ENCODE assay signal across 8 mouse cellular contexts in the genomic region with DNA sequence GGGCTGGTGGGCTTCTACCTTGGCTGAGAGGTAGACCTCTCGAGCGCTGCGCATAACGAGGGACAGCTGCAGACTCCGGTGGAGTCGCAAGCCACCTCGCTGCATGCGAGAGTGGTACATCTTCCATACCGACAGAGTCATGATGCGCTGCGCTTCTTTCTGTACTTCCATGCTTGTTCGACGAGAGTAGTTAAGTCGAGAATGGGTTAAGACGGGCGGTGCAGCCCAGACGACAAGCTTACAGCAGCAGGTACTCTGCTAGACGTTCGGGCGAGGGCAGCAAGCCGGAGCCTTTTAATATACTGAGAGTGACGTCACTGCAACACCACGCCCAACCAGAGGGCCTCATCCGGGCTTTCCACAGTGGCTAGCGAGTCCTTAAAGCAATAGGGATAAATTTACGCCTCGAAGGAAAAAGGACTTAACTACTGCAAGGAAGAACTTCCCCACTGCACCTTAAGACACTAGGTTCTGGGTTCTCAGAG. TPM values are rescaled to one million over a fixed set of nuclear protein-coding genes. Genes with fewer than 3 reads are reported as not detected.
DNase-seq lines count a peak whose midpoint lies in the region; ATAC-seq and TF ChIP-seq lines count a peak whose summit lies in the region.

A gene (minus strand): TSS at position 272 of the 485 bp plus-strand sequence.

- peak; percentile 93 for DNase-seq in c-Kit-positive CD71-positive TER-119-positive erythroid progenitor cells, embryonic 14.5 days (ENCODE audit: low spot score)
- peak; percentile 95 for DNase-seq in heart, postnatal 0 days (ENCODE audit: low spot score)
- DNase-seq in kidney, postnatal 4 days: peak; percentile 93 to 95
- peak; percentile 94 for DNase-seq in neural tube, embryonic 11.5 days (ENCODE audit: low spot score)

- WGBS in forebrain, embryonic 12.5 days: 0% methylated on average over 27 of the region's 27 CpGs
- under 1% methylated on average over 27 of the region's 27 CpGs for WGBS in heart, postnatal 0 days
- under 1% methylated on average over 27 of the region's 27 CpGs for WGBS in liver, embryonic 15.5 days (ENCODE audit: insufficient replicate concordance)
- WGBS in neural tube, embryonic 11.5 days: under 1% methylated on average over 27 of the region's 27 CpGs
- WGBS in stomach, embryonic 16.5 days: under 1% methylated on average over 27 of the region's 27 CpGs

- peak; percentile 84 for ATAC-seq in forebrain, embryonic 12.5 days (ENCODE audit: low FRiP score)
- ATAC-seq in heart, postnatal 0 days (ENCODE audit: insufficient read depth, low read depth): peak; percentile 75
- peak; percentile 65 for ATAC-seq in liver, embryonic 15.5 days (ENCODE audit: insufficient read depth)
- ATAC-seq in neural tube, embryonic 11.5 days (ENCODE audit: insufficient read depth, low FRiP score, low TSS enrichment): peak; percentile 71
- ATAC-seq in stomach, embryonic 16.5 days (ENCODE audit: insufficient read depth, low FRiP score): peak; percentile 79

- H3K27me3 ChIP-seq in E14TG2a.4 (ENCODE audit: insufficient read depth, low read length): no peaks in the 10 kb centered on the region
- 0 out of 2 replicates have a peak, but pooled peaks cover 2% of the 10 kb centered on the region for H3K27me3 ChIP-seq in forebrain, embryonic 12.5 days
- no peaks in the 10 kb centered on the region for H3K27me3 ChIP-seq in heart, postnatal 0 days (ENCODE audit: control insufficient read depth, insufficient read depth, low read length)
- no peaks in the 10 kb centered on the region for H3K27me3 ChIP-seq in liver, embryonic 15.5 days
- no peaks in the 10 kb centered on the region for H3K27me3 ChIP-seq in neural tube, embryonic 11.5 days (ENCODE audit: control insufficient read depth, insufficient read depth, low read length)
- H3K27me3 ChIP-seq in stomach, embryonic 16.5 days (ENCODE audit: control insufficient read depth, insufficient read depth, low read length): no peaks in the 10 kb centered on the region

- H3K4me3 ChIP-seq in E14TG2a.4 (replicated peaks; ENCODE audit: low read length): peak within 1 kb of the TSS; percentile 99
- H3K4me3 ChIP-seq in forebrain, embryonic 12.5 days (replicated peaks): peak within 1 kb of the TSS; percentile 53
- H3K4me3 ChIP-seq in heart, postnatal 0 days (ENCODE audit: low read depth, low read length): peak within 1 kb of the TSS; percentile 76
- H3K4me3 ChIP-seq in liver, embryonic 15.5 days (replicated peaks): peak within 1 kb of the TSS; percentile 76
- H3K4me3 ChIP-seq in neural tube, embryonic 11.5 days (ENCODE audit: low read depth, low read length): peak within 1 kb of the TSS; percentile 91
- H3K4me3 ChIP-seq in stomach, embryonic 16.5 days (replicated peaks; ENCODE audit: low read length): peak within 1 kb of the TSS; percentile 81

- peak; percentile 84; the same call in 1 of the 2 replicates for TF ChIP-seq EP300 in heart, postnatal 0 days (IDR thresholded peaks at IDR 0.05; ENCODE audit: low read depth)

- peak within 1 kb of the TSS; percentile 95 for H3K27ac ChIP-seq in forebrain, embryonic 12.5 days
- peak within 1 kb of the TSS; percentile 93 for H3K27ac ChIP-seq in heart, postnatal 0 days (ENCODE audit: low read depth)
- H3K27ac ChIP-seq in liver, embryonic 15.5 days (replicated peaks): peak within 1 kb of the TSS; percentile 96
- peak within 1 kb of the TSS; percentile 75 for H3K27ac ChIP-seq in neural tube, embryonic 11.5 days (ENCODE audit: low read depth, low read length)
- H3K27ac ChIP-seq in stomach, embryonic 16.5 days (ENCODE audit: low read length): peak within 1 kb of the TSS; percentile 99

- peaks cover 49% of the 10 kb centered on the region for H3K4me1 ChIP-seq in E14TG2a.4 (replicated peaks; ENCODE audit: low read depth, low read length)
- H3K4me1 ChIP-seq in forebrain, embryonic 12.5 days: peaks cover 54% of the 10 kb centered on the region
- H3K4me1 ChIP-seq in heart, postnatal 0 days (ENCODE audit: control insufficient read depth, insufficient read depth): peaks cover 10% of the 10 kb centered on the region
- peaks cover 81% of the 10 kb centered on the region for H3K4me1 ChIP-seq in liver, embryonic 15.5 days (replicated peaks)
- H3K4me1 ChIP-seq in neural tube, embryonic 11.5 days (ENCODE audit: control insufficient read depth, insufficient read depth, low read length): peaks cover 20% of the 10 kb centered on the region
- peaks cover 23% of the 10 kb centered on the region for H3K4me1 ChIP-seq in stomach, embryonic 16.5 days (ENCODE audit: control insufficient read depth, insufficient read depth, low read length)

- H3K9me3 ChIP-seq in E14TG2a.4 (ENCODE audit: low read length): no peaks in the 10 kb centered on the region
- H3K9me3 ChIP-seq in forebrain, embryonic 12.5 days: no peaks in the 10 kb centered on the region
- H3K9me3 ChIP-seq in heart, postnatal 0 days (replicated peaks; ENCODE audit: control insufficient read depth, low read length): no peaks in the 10 kb centered on the region
- H3K9me3 ChIP-seq in liver, embryonic 15.5 days (replicated peaks): no peaks in the 10 kb centered on the region
- no peaks in the 10 kb centered on the region for H3K9me3 ChIP-seq in neural tube, embryonic 11.5 days (ENCODE audit: control insufficient read depth, low read length)
- no peaks in the 10 kb centered on the region for H3K9me3 ChIP-seq in stomach, embryonic 16.5 days (replicated peaks; ENCODE audit: control insufficient read depth, low read length)

- peak within 1 kb of the TSS; percentile 82 for H3K4me2 ChIP-seq in forebrain, embryonic 12.5 days
- peak within 1 kb of the TSS; percentile 86 for H3K4me2 ChIP-seq in heart, postnatal 0 days (ENCODE audit: low read depth, low read length)
- peak within 1 kb of the TSS; percentile 99 for H3K4me2 ChIP-seq in liver, embryonic 15.5 days
- H3K4me2 ChIP-seq in neural tube, embryonic 11.5 days (ENCODE audit: low read depth): peak within 1 kb of the TSS; percentile 90
- H3K4me2 ChIP-seq in stomach, embryonic 16.5 days (ENCODE audit: low read depth, low read length): peak within 1 kb of the TSS; percentile 78

- H3K9ac ChIP-seq in forebrain, embryonic 12.5 days: peak within 1 kb of the TSS; percentile 72
- H3K9ac ChIP-seq in heart, postnatal 0 days (replicated peaks; ENCODE audit: low read depth, low read length): peak within 1 kb of the TSS; percentile 88
- H3K9ac ChIP-seq in liver, embryonic 15.5 days: peak within 1 kb of the TSS; percentile 84
- peak within 1 kb of the TSS; percentile 91 for H3K9ac ChIP-seq in neural tube, embryonic 11.5 days (ENCODE audit: low read length)
- peak within 1 kb of the TSS; percentile 94 for H3K9ac ChIP-seq in stomach, embryonic 16.5 days (ENCODE audit: low read length)

- peaks cover 33% of the 10 kb centered on the region for H3K36me3 ChIP-seq in E14TG2a.4 (ENCODE audit: insufficient read depth, low read length)
- no peaks in the 10 kb centered on the region for H3K36me3 ChIP-seq in forebrain, embryonic 12.5 days (replicated peaks)
- H3K36me3 ChIP-seq in heart, postnatal 0 days (replicated peaks; ENCODE audit: control insufficient read depth, insufficient read depth, low read length): no peaks in the 10 kb centered on the region
- H3K36me3 ChIP-seq in liver, embryonic 15.5 days (replicated peaks): no peaks in the 10 kb centered on the region
- H3K36me3 ChIP-seq in neural tube, embryonic 11.5 days (ENCODE audit: control insufficient read depth, insufficient read depth, low read length): no peaks in the 10 kb centered on the region
- no peaks in the 10 kb centered on the region for H3K36me3 ChIP-seq in stomach, embryonic 16.5 days (ENCODE audit: control insufficient read depth, insufficient read depth, low read length)

- TF ChIP-seq CTCF in E14TG2a.4 (conservative IDR thresholded peaks at IDR 0.05; ENCODE audit: low read length): no peak
- TF ChIP-seq CTCF in heart, postnatal 0 days (IDR thresholded peaks at IDR 0.05; ENCODE audit: low read depth): no peak

RNA-seq across cellular contexts. Expression of the gene that starts here (rescaled TPM):
- 53.7 and 62.2 TPM in 2 replicates for polyA plus RNA-seq in forebrain, embryonic 12.5 days (2016; fragmentation: Nextera tagmentation; extraction: Ambion mirVana)
- 17.0 and 23.2 TPM in 2 replicates for total RNA-seq in heart, postnatal 0 days (2014; rRNA removed; ENCODE audit: low replicate concordance)
- 33.3 and 38.3 TPM in 2 replicates for polyA plus RNA-seq in heart, postnatal 0 days (2015; fragmentation: Nextera tagmentation; extraction: Ambion mirVana)
- 22.8 and 23.1 TPM in 2 replicates for polyA plus RNA-seq in liver, embryonic 15.5 days (2015; fragmentation: Nextera tagmentation; extraction: Ambion mirVana)
- 71.6 and 79.4 TPM in 2 replicates for polyA plus RNA-seq in neural tube, embryonic 11.5 days (2014; fragmentation: Nextera tagmentation; extraction: Ambion mirVana)
- 62.4 and 69.5 TPM in 2 replicates for polyA plus RNA-seq in stomach, embryonic 16.5 days (2015; fragmentation: Nextera tagmentation; extraction: Ambion mirVana)

Comparison
In these comparisons a context has a peak if more than half of its experiments do, and no peak if none do; other contexts are left out.
1. Peak in every context shown above with its lines: DNase-seq, ATAC-seq, H3K4me3 ChIP-seq and H3K27ac ChIP-seq.